In genomic region chr2:170646201-170646600, GRCm38 (mm10) we compare ENCODE assay signal across 10 mouse cellular contexts. TPM values are rescaled to one million over a fixed set of nuclear protein-coding genes. Genes with fewer than 3 reads are reported as not detected.
"Had no signal": no experiment of that assay in that cellular context is flagged by ENCODE, and none has a peak within 500 bp of the region (broad histone marks: within the 10 kb centered on the region; RNA-seq: fewer than 3 reads in every experiment).

No protein-coding gene starts in this region.

- DNase-seq: lung, adult 18-20 months; lung, embryonic 14.5 days; lung, postnatal 10 days; thymus, adult 2 months; thymus, postnatal 25 days; thymus, postnatal 4 days had no signal

RNA-seq across cellular contexts. Expression of gene 4930470P17Rik, which starts 44.4 kb away (rescaled TPM):
- total RNA-seq: megakaryocyte progenitor cell, adult 5-6 weeks; midbrain, postnatal 0 days; monocyte, adult 5-6 weeks; neutrophil, adult 5-6 weeks had no signal
